Mouse (Mus musculus) olfactory bulb, adult 2 months (tissue): ENCODE results near the gene Hoxd12.

Experiments used
- CTCF ChIP-seq: fragments of 200-500 bp; IDR thresholded peaks from 2 replicates; pipeline ENCODE4 v1.5.1; 2012; ENCODE audit warnings: low read depth, mild to moderate bottlenecking, low read length, moderate library complexity; ENCODE audit not compliant: insufficient read depth
- POLR2A ChIP-seq: fragments of 200-500 bp; IDR thresholded peaks from 2 replicates; pipeline ENCODE4 v1.6.1; 2012; ENCODE audit warnings: mild to moderate bottlenecking, low read depth, low read length, moderate library complexity; ENCODE audit not compliant: insufficient read depth

DNA sequence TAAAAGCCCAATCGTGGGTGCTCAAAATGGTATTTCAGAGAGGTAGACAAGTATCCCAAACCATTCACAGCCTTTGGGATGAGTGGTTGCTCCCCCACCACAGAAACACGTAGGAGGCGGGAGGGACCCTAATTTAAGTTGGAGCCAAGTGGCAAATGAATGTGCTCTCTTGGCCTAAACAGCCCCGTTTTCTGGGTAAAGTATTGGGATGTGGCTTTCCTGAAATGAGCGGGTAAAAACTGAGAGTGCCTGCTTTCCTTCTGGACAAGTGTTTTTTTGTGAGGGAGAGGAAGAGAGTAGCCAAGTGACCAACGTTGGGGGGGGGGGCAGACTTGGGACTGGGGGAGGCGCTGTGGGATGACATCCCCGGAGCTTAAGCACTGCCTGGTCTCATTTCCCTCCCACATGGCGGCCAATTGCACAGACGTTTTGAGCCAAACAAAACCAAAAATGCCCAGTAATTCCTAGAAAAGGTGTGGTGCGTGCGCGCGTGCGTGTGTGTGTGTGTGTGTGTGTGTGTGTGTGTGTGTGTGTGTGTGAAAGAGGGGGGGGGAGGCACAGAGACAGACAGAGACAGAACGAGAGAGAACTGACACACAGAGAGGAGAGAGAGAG, 36.2 kb downstream of the Hoxd12 start:
- TF ChIP-seq CTCF (no peak), POLR2A (no peak)
